Mouse (Mus musculus) forebrain, postnatal 0 days (tissue): ENCODE data around the gene Crispld2. TPM values are rescaled to one million over a fixed set of nuclear protein-coding genes. Genes with fewer than 3 reads are reported as not detected.

Source experiments
- ATAC-seq: fragments of 200-750 bp; cut with Nextera tagmentation; 2 replicates; pipeline ENCODE4 v1.8.0; 2017; ENCODE audit warnings: mild to moderate bottlenecking, moderate library complexity
- DNase-seq: peaks from one replicate; pipeline ENCODE4 v3.0.0-alpha.2; 2015
- H3K27ac ChIP-seq: fragments of 300-500 bp; sonication (generic); 2 replicates; pipeline ENCODE4 v1.5.1; 2014; ENCODE audit warnings: low read depth, mild to moderate bottlenecking, antibody characterized with exemption, low read length, moderate library complexity, mixed read lengths
- H3K27me3 ChIP-seq: fragments of 300-500 bp; sonication (generic); 2 replicates; pipeline ENCODE4 v1.6.1; 2014; ENCODE audit warnings: mild to moderate bottlenecking, low read length, mixed read lengths; ENCODE audit not compliant: insufficient read depth
- H3K36me3 ChIP-seq: fragments of 300-500 bp; sonication (generic); 2 replicates; pipeline ENCODE4 v1.6.1; 2014; ENCODE audit warnings: mild to moderate bottlenecking, moderate library complexity; ENCODE audit not compliant: insufficient read depth
- H3K4me1 ChIP-seq: fragments of 300-500 bp; sonication (generic); 2 replicates; pipeline ENCODE4 v1.6.1; 2014; ENCODE audit warnings: antibody characterized with exemption; ENCODE audit not compliant: insufficient read depth
- H3K4me2 ChIP-seq: fragments of 300-500 bp; sonication (generic); 2 replicates; pipeline ENCODE4 v1.6.1; 2014; ENCODE audit warnings: low read depth, mild to moderate bottlenecking, moderate library complexity
- H3K4me3 ChIP-seq: fragments of 300-500 bp; sonication (generic); 2 replicates; pipeline ENCODE4 v1.5.1; 2014; ENCODE audit warnings: low read depth, low read length, mixed read lengths
- H3K9ac ChIP-seq: fragments of 300-500 bp; sonication (generic); 2 replicates; pipeline ENCODE4 v1.6.1; 2014; ENCODE audit warnings: mild to moderate bottlenecking
- H3K9me3 ChIP-seq: fragments of 300-500 bp; sonication (generic); 2 replicates; pipeline ENCODE4 v1.6.1; 2016; ENCODE audit warnings: low read length
- CTCF ChIP-seq: sonication (generic); IDR thresholded peaks from 2 replicates; pipeline ENCODE4 v1.5.1; 2016; ENCODE audit warnings: antibody characterized with exemption, control low read depth, low read depth
- WGBS: fragments of 180-500 bp; shearing (Covaris S2); extraction: QIAGEN DNeasy Blood & Tissue Kit; methylation state at CpG from one replicate; pipeline ENCODE4 v1.1.7; 2014; 5-methylcytosine and 5-hydroxymethylcytosine counted together
- polyA plus RNA-seq: library from polyadenylated mRNA; unstranded; fragments of >200 nt; fragmentation: Nextera tagmentation; extraction: Ambion mirVana; gene quantifications from 2 replicates; pipeline ENCODE4 v1.2.1, GENCODE M21; 2015
- total RNA-seq: library from RNA; depleted of rRNA; stranded (reverse); fragments of >200 nt; gene quantifications from 2 replicates; pipeline ENCODE4 v1.2.3, GENCODE M21; 2014

The Crispld2 gene
- total and polyA plus RNA-seq, 2 experiments from 2014 or later, result 2.5 to 11.0 TPM

DNA sequence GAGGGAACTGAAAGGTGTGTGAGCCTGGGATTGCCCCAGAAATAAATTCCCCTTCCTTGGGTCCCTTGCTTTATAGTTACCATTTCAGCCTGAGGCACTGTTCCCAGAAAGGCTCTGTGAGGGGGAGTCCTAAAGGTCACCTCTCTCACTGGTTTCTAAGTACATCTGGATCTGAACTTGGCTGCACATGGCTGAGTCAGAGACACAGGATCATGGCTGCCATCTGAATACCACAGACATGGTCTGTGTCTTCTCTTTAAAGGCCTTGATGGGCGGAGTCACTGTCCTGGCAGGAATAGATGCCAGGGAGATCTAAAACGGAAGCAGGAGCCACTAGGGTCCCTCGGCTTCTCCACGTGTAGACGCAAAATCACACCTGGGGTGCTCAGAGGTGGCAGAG lies 38.2 kb downstream of the Crispld2 start:
- no peak overlapping the region for H3K27ac ChIP-seq
- no peak overlapping the region for H3K9ac ChIP-seq
- H3K9me3 ChIP-seq, result no peaks in the 10 kb centered on the region
- DNase-seq (no peak), ATAC-seq (no peak)
- no peak for TF ChIP-seq CTCF
- WGBS, result 65% methylated on average over 5 of the region's 5 CpGs
- H3K27me3 ChIP-seq, result no peaks in the 10 kb centered on the region
- no peak overlapping the region for H3K4me2 ChIP-seq
- no peaks in the 10 kb centered on the region for H3K36me3 ChIP-seq
- no peak overlapping the region for H3K4me3 ChIP-seq
- H3K4me1 ChIP-seq, result no peaks in the 10 kb centered on the region

DNA sequence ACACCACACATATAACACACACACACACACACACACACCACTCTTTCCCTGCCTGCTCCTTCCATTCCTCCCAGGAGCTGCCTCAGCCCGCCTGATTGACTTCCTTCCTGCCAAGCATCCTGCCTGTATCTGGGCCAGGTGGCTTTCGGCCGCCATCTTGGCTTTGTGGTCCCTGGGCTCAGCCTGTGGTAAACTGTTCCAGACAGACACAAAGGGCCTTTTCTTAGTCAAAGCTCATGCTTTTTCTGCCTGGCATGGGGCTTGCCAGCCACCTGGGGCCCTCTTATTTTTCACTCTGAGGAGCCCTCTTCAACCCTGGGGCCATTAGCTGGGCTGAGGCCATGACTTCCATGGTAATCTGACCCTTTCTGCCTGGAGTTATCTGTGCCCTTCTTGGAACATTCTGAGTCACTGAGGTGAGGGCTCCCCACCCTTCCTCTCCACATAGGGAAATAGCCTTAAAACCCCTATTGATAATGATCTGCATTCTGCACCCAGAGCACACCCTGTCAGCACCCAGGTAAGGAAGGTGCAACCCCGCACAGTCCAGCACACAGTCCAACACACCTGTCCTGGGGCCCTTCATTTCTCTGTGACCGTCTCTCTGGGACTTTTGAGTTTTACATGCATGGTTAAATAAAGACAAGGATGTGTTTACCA lies 40.4 kb downstream of the Crispld2 start:
- WGBS, result 71% methylated on average over 5 of the region's 5 CpGs

DNA sequence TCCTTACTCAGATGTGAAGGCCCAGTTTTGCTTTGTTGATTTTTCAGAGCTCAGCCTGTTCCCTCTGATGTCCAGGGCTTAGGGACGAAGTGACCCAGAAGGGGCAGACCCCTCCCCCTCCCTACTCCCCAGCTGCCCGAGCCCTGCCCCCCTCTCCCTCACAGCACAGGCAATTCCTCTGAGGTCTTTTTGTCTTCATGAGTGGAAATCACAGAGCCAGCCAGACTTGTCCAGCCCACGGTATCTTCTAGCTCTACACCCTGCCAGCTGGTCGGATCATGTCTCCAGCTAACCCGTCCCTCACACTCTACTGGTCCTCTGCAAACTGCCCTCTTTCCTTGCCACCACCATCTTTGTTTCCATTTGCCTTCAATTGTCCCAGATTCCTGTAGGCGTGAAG lies 42.2 kb downstream of the Crispld2 start:
- Histone ChIP-seq H3K9ac (no peak overlapping the region), H3K27me3 (no peaks in the 10 kb centered on the region), H3K4me3 (no peak overlapping the region), H3K27ac (no peak overlapping the region), H3K4me2 (no peak overlapping the region), H3K4me1 (no peaks in the 10 kb centered on the region), H3K9me3 (no peaks in the 10 kb centered on the region), H3K36me3 (no peaks in the 10 kb centered on the region)
- ATAC-seq (no peak), DNase-seq (no peak)
- no peak for TF ChIP-seq CTCF
- WGBS, result 42% methylated on average over 6 of the region's 6 CpGs

More for the DNA sequence above, 40.4 kb downstream of the Crispld2 start:
- peak; percentile 11 for DNase-seq
- TF ChIP-seq CTCF, result no peak
- Histone ChIP-seq H3K27ac (no peak overlapping the region), H3K9ac (no peak overlapping the region), H3K4me2 (no peak overlapping the region), H3K9me3 (no peaks in the 10 kb centered on the region), H3K36me3 (no peaks in the 10 kb centered on the region), H3K4me3 (no peak overlapping the region), H3K27me3 (no peaks in the 10 kb centered on the region), H3K4me1 (no peaks in the 10 kb centered on the region)
- no peak for ATAC-seq

DNA sequence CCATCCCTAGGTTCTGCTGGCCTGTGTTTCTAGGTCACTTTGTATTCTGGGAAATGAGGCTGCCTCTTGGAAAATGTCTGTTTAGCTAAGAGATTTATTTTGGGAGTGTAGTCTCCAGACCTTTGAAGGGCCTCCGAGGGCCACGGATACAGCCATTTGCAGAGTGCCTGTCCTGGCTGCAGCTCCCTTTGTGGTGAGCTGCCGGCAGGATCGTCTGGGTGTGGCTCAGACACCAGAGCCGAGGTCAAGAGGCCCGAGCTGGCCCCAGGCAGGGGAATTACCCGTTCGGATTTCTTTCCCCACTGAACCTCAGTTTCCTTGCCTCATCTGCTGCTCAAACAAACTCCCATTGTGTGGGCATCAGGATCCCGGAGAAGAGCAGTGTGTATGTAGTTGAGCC lies 43.9 kb downstream of the Crispld2 start:
- no peaks in the 10 kb centered on the region for H3K4me1 ChIP-seq
- no peaks in the 10 kb centered on the region for H3K27me3 ChIP-seq
- no peak overlapping the region for H3K27ac ChIP-seq
- H3K9me3 ChIP-seq, result no peaks in the 10 kb centered on the region
- no peak overlapping the region for H3K4me2 ChIP-seq
- 36% methylated on average over 9 of the region's 9 CpGs for WGBS
- H3K9ac ChIP-seq, result no peak overlapping the region
- TF ChIP-seq CTCF, result no peak
- no peak for DNase-seq
- no peak for ATAC-seq
- no peak overlapping the region for H3K4me3 ChIP-seq
- H3K36me3 ChIP-seq, result no peaks in the 10 kb centered on the region

DNA sequence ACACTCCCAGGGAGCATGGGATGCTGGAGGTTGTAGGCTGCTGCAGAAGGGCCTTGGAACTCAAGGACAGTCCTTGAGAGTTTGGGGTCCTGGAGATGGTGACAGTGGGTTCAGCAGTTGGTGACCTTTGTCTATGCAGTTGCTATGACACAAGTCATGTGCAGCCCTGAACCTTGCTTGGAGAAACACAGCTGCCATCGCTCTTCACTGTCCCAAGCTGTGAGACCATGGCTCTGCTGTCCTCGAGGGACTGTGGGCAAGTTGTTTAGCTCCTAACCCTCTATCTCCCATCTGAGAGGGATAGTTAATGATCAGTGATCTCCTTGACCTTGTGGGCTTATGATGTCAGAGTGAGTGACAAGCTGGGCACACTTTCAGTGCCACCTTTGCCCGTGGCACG lies 44.3 kb downstream of the Crispld2 start:
- Histone ChIP-seq H3K36me3 (no peaks in the 10 kb centered on the region), H3K4me3 (no peak overlapping the region), H3K27ac (no peak overlapping the region), H3K4me2 (no peak overlapping the region), H3K27me3 (no peaks in the 10 kb centered on the region), H3K4me1 (no peaks in the 10 kb centered on the region), H3K9me3 (no peaks in the 10 kb centered on the region), H3K9ac (no peak overlapping the region)
- WGBS, result 89% methylated on average over 4 of the region's 4 CpGs
- no peak for DNase-seq
- no peak for ATAC-seq
- TF ChIP-seq CTCF, result no peak

DNA sequence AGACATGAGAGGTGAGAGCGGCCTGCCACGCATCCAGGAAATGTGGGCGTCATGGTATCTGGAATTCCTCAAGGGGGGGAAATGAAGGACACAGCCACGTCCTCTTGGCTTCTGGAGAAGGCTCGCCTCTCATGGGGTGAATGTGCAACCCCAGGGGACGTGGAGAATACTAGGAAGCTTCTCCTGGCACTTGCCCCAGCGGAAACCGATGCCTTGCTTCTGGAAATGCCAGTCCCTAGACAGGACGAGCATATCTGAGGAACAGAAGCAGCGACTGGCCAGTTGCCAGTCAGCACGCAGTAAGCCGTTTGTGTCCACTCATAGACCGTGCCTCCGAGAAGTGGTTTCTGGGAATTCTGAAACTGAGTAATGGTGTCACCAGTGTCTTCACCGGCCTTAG lies 45.0 kb downstream of the Crispld2 start:
- H3K9me3 ChIP-seq, result no peaks in the 10 kb centered on the region
- DNase-seq, result peak; percentile 13
- no peak overlapping the region for H3K4me3 ChIP-seq
- H3K4me1 ChIP-seq, result no peaks in the 10 kb centered on the region
- no peak overlapping the region for H3K9ac ChIP-seq
- no peaks in the 10 kb centered on the region for H3K27me3 ChIP-seq
- WGBS, result 79% methylated on average over 15 of the region's 15 CpGs
- no peak for ATAC-seq
- no peak overlapping the region for H3K4me2 ChIP-seq
- H3K36me3 ChIP-seq, result no peaks in the 10 kb centered on the region
- no peak overlapping the region for H3K27ac ChIP-seq
- TF ChIP-seq CTCF, result no peak

DNA sequence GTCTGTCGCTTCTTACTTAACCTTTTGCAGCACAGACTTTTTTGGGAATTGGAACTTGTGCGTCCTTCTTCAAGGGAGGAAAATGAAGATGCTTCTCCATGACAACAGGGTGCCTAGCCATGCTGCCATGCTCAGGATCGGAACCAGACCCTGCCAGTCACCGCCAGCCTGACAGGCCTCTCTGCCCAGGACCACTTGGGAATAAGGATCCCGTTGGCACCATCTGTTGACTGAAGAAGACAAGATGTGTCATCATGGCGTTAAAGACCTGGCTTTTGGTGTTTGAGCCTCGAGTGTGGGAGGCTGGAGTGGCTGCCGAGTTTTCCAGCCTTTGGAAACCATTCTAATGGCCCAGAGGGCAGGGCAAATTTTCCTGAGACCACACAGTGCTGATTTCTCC lies 45.4 kb downstream of the Crispld2 start:
- no peaks in the 10 kb centered on the region for H3K36me3 ChIP-seq
- 72% methylated on average over 8 of the region's 8 CpGs for WGBS
- DNase-seq (no peak), ATAC-seq (no peak)
- H3K27me3 ChIP-seq, result no peaks in the 10 kb centered on the region
- no peaks in the 10 kb centered on the region for H3K9me3 ChIP-seq
- H3K4me2 ChIP-seq, result no peak overlapping the region
- no peak overlapping the region for H3K4me3 ChIP-seq
- no peaks in the 10 kb centered on the region for H3K4me1 ChIP-seq
- H3K9ac ChIP-seq, result no peak overlapping the region
- no peak overlapping the region for H3K27ac ChIP-seq
- TF ChIP-seq CTCF, result no peak

DNA sequence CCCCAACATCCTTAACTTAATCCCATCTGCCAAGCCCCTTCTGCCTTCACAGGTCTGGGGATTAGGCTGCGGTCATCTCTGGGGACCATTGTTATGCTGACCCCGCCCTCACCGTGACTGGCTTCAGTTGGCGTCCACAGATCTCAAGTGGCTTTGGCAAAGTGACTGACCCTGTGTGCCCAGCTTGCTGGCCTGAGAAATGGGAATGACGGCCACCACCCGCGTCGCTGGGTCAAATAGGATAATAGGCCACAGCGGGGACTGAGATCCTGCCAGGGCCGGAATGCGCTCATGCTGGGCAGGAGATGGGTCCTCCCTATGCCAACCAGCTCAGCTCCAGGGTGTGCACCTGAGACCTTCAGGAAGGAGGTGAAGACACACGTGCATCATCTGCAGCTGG lies 46.5 kb downstream of the Crispld2 start:
- Histone ChIP-seq H3K9ac (no peak overlapping the region), H3K4me2 (no peak overlapping the region), H3K27ac (no peak overlapping the region), H3K4me3 (no peak overlapping the region), H3K27me3 (no peaks in the 10 kb centered on the region), H3K36me3 (no peaks in the 10 kb centered on the region), H3K9me3 (no peaks in the 10 kb centered on the region), H3K4me1 (no peaks in the 10 kb centered on the region)
- DNase-seq, result no peak
- no peak for ATAC-seq
- 90% methylated on average over 12 of the region's 12 CpGs for WGBS
- TF ChIP-seq CTCF, result no peak
